Comparison of ENCODE assay signal across 8 mouse cellular contexts in genomic region chr7:35056436-35056864, GRCm38 (mm10). TPM values are rescaled to one million over a fixed set of nuclear protein-coding genes. Genes with fewer than 3 reads are reported as not detected.
DNase-seq lines count a peak whose midpoint lies in the region; ATAC-seq and TF ChIP-seq lines count a peak whose summit lies in the region.

TSS of gene Cebpg (minus strand) at chr7:35056573.

- TF ChIP-seq EP300 in MEL (IDR thresholded peaks at IDR 0.05; ENCODE audit: low read depth in 1 of 2, low read length in 2 of 2): no peak

- DNase-seq in MEL (ENCODE audit: low read depth, low spot score): peak; percentile 93
- DNase-seq in cerebellum, adult 18-20 months: peak; percentile 95 to 100
- peak; percentile 96 for DNase-seq in forebrain, postnatal 0 days
- peak; percentile 99 to 100 for DNase-seq in heart, postnatal 36 days
- DNase-seq in layer of hippocampus, adult 2 months (ENCODE audit: low spot score in 2 of 2): peak; percentile 95 to 99
- peak; percentile 98 for DNase-seq in lung, adult 2 months
- peak; percentile 98 for DNase-seq in testis, postnatal 10 days (ENCODE audit: low spot score)

- TF ChIP-seq POLR2A in MEL (IDR thresholded peaks at IDR 0.05; ENCODE audit: control insufficient read depth in 1 of 2, insufficient read depth in 1 of 2, low read depth in 1 of 2, low read length in 2 of 2, poor library complexity in 1 of 2): peak; percentile 63 to 89
- peak; percentile 69; the same call in 1 of the 2 replicates for TF ChIP-seq POLR2A in lung, adult 2 months (IDR thresholded peaks at IDR 0.05; ENCODE audit: borderline replicate concordance, extremely low read depth, low read depth, low read length)

- whole genome bisulfite sequencing in forebrain, postnatal 0 days: under 1% methylated on average over 44 of the region's 53 CpGs
- WGBS in lung, adult 2 months: under 1% methylated on average over 47 of the region's 53 CpGs
- 1% methylated on average over 52 of the region's 53 CpGs for WGBS in neural tube, embryonic 15.5 days

- peaks cover 5 to 16% of the 10 kb centered on the region in 2 experiments for H3K4me1 ChIP-seq in MEL (ENCODE audit: control insufficient read depth in 1 of 2, insufficient read depth in 2 of 2, low read length in 2 of 2)
- peaks cover 8% of the 10 kb centered on the region for H3K4me1 ChIP-seq in forebrain, postnatal 0 days (ENCODE audit: insufficient read depth)
- peaks cover 17% of the 10 kb centered on the region for H3K4me1 ChIP-seq in lung, adult 2 months (ENCODE audit: control insufficient read depth, insufficient read depth, low read length)
- peaks cover 26% of the 10 kb centered on the region for H3K4me1 ChIP-seq in neural tube, embryonic 15.5 days

- TF ChIP-seq RAD21 in MEL (IDR thresholded peaks at IDR 0.05; ENCODE audit: low read depth, low read length): no peak

- intact Hi-C loops in heart, postnatal 36 days (cut with DNase I): loop anchor here (1.0 to 10.0 kb wide), 3 partner anchors 25 to 178 kb away; partner anchors contain the start of gene Cebpa

- H3K36me3 ChIP-seq in MEL (ENCODE audit: control insufficient read depth in 1 of 2, insufficient read depth in 2 of 2, low read length in 2 of 2): peaks cover 3 to 26% of the 10 kb centered on the region in 2 experiments
- H3K36me3 ChIP-seq in forebrain, postnatal 0 days (ENCODE audit: insufficient read depth): no peaks in the 10 kb centered on the region
- H3K36me3 ChIP-seq in neural tube, embryonic 15.5 days: no peaks in the 10 kb centered on the region

- TF ChIP-seq CTCF in MEL (IDR thresholded peaks at IDR 0.05 in 2 of 3, conservative IDR thresholded peaks at IDR 0.05 in 1 of 3; ENCODE audit: control insufficient read depth in 1 of 3, insufficient read depth in 1 of 3, low read depth in 2 of 3, low read length in 3 of 3, poor library complexity in 1 of 3, severe bottlenecking in 1 of 3): no peak
- TF ChIP-seq CTCF in forebrain, postnatal 0 days (IDR thresholded peaks at IDR 0.05; ENCODE audit: low read depth): no peak
- TF ChIP-seq CTCF in layer of hippocampus, adult 2 months (conservative IDR thresholded peaks at IDR 0.05): no peak
- no peak for TF ChIP-seq CTCF in lung, adult 2 months (IDR thresholded peaks at IDR 0.05; ENCODE audit: insufficient read depth, low read length)

- peak within 1 kb of the TSS; percentile 81 to 97 for H3K4me3 ChIP-seq in MEL (ENCODE audit: control insufficient read depth in 1 of 2, insufficient read depth in 1 of 2, low read depth in 2 of 2, low read length in 2 of 2)
- H3K4me3 ChIP-seq in forebrain, postnatal 0 days (ENCODE audit: low read depth, low read length): peak within 1 kb of the TSS; percentile 95
- H3K4me3 ChIP-seq in layer of hippocampus, adult 2 months: peak within 1 kb of the TSS; percentile 72
- peak within 1 kb of the TSS; percentile 98 for H3K4me3 ChIP-seq in lung, adult 2 months (replicated peaks; ENCODE audit: extremely low read depth, low read depth, low read length)
- peak within 1 kb of the TSS; percentile 63 for H3K4me3 ChIP-seq in neural tube, embryonic 15.5 days (replicated peaks)

- H3K27me3 ChIP-seq in MEL (ENCODE audit: control insufficient read depth in 1 of 2, insufficient read depth in 2 of 2, low read length in 2 of 2): no peaks in the 10 kb centered on the region
- H3K27me3 ChIP-seq in forebrain, postnatal 0 days (ENCODE audit: insufficient read depth, low read length): no peaks in the 10 kb centered on the region
- no peaks in the 10 kb centered on the region for H3K27me3 ChIP-seq in neural tube, embryonic 15.5 days (replicated peaks)

- no peaks in the 10 kb centered on the region for H3K9me3 ChIP-seq in MEL (replicated peaks; ENCODE audit: insufficient read depth, low read length)
- no peaks in the 10 kb centered on the region for H3K9me3 ChIP-seq in forebrain, postnatal 0 days (ENCODE audit: low read length)
- H3K9me3 ChIP-seq in neural tube, embryonic 15.5 days (replicated peaks): no peaks in the 10 kb centered on the region

- peak within 1 kb of the TSS; percentile 96 for H3K9ac ChIP-seq in MEL (ENCODE audit: control insufficient read depth, low read depth, low read length, poor library complexity, severe bottlenecking)
- H3K9ac ChIP-seq in forebrain, postnatal 0 days: peak within 1 kb of the TSS; percentile 85
- peak within 1 kb of the TSS; percentile 74 for H3K9ac ChIP-seq in neural tube, embryonic 15.5 days (replicated peaks)

- ATAC-seq in forebrain, postnatal 0 days: peak; percentile 99
- ATAC-seq in neural tube, embryonic 15.5 days (ENCODE audit: low FRiP score): peak; percentile 99

- peak within 1 kb of the TSS; percentile 79 for H3K27ac ChIP-seq in MEL (ENCODE audit: control insufficient read depth, low read depth, low read length)
- peak within 1 kb of the TSS; percentile 91 for H3K27ac ChIP-seq in forebrain, postnatal 0 days (ENCODE audit: low read depth, low read length)
- peak within 1 kb of the TSS; percentile 96 for H3K27ac ChIP-seq in layer of hippocampus, adult 2 months
- H3K27ac ChIP-seq in neural tube, embryonic 15.5 days (replicated peaks): peak within 1 kb of the TSS; percentile 93

- H3K4me2 ChIP-seq in forebrain, postnatal 0 days (ENCODE audit: low read depth): peak within 1 kb of the TSS; percentile 88
- peak within 1 kb of the TSS; percentile 81 for H3K4me2 ChIP-seq in neural tube, embryonic 15.5 days

- H3K79me2 ChIP-seq in MEL (ENCODE audit: control insufficient read depth, insufficient read depth, low read length, poor library complexity): peaks cover 40% of the 10 kb centered on the region

TF ChIP-seq in MEL, 35 proteins besides CTCF, POLR2A, EP300 and RAD21:
- no peak for TF ChIP-seq JUND (IDR thresholded peaks at IDR 0.05; ENCODE audit: low read depth, low read length)
- TF ChIP-seq POLR2AphosphoS2 (IDR thresholded peaks at IDR 0.05; ENCODE audit: low read length): peak; percentile 26; the same call in 1 of the 2 replicates
- TF ChIP-seq E2F4 (IDR thresholded peaks at IDR 0.05; ENCODE audit: borderline replicate concordance, low read depth, low read length): no peak
- TF ChIP-seq ZNF384 (IDR thresholded peaks at IDR 0.05; ENCODE audit: low read depth, low read length): no peak
- TF ChIP-seq SIN3A (IDR thresholded peaks at IDR 0.05; ENCODE audit: low read length): 0 out of 2 replicates have a peak, but pooled peaks have one; percentile 74
- no peak for TF ChIP-seq MEF2A (IDR thresholded peaks at IDR 0.05; ENCODE audit: extremely low read depth, insufficient replicate concordance, low read depth, low read length, poor library complexity, severe bottlenecking)
- TF ChIP-seq TBP (IDR thresholded peaks at IDR 0.05; ENCODE audit: low read depth, low read length): peak; percentile 42; the same call in 1 of the 2 replicates
- no peak for TF ChIP-seq ZKSCAN1 (IDR thresholded peaks at IDR 0.05; ENCODE audit: low read depth, low read length)
- no peak for TF ChIP-seq ZC3H11A (IDR thresholded peaks at IDR 0.05; ENCODE audit: low read depth, low read length)
- no peak for TF ChIP-seq MAX (IDR thresholded peaks at IDR 0.05; ENCODE audit: low read length)
- 0 out of 2 replicates have a peak, but pooled peaks have one; percentile 42 for TF ChIP-seq NRF1 (IDR thresholded peaks at IDR 0.05; ENCODE audit: insufficient read depth, low read depth, low read length, poor library complexity, severe bottlenecking)
- TF ChIP-seq KAT2A (conservative IDR thresholded peaks at IDR 0.05; ENCODE audit: low read depth, low read length): no peak
- no peak for TF ChIP-seq MAFK (IDR thresholded peaks at IDR 0.05; ENCODE audit: borderline replicate concordance, low read depth, low read length)
- no peak for TF ChIP-seq MYC (IDR thresholded peaks at IDR 0.05; ENCODE audit: low read depth, low read length)
- TF ChIP-seq GABPA (IDR thresholded peaks at IDR 0.05; ENCODE audit: low read depth, low read length): no peak
- no peak for TF ChIP-seq ETS1 (IDR thresholded peaks at IDR 0.05; ENCODE audit: low read depth, low read length)
- no peak for TF ChIP-seq UBTF (IDR thresholded peaks at IDR 0.05; ENCODE audit: borderline replicate concordance, insufficient read depth, low read depth, low read length)
- TF ChIP-seq CHD2 (IDR thresholded peaks at IDR 0.05; ENCODE audit: low read length): no peak
- TF ChIP-seq NELFE (IDR thresholded peaks at IDR 0.05; ENCODE audit: low read depth, low read length): peak; percentile 66
- TF ChIP-seq POLR2AphosphoS5 (IDR thresholded peaks at IDR 0.05; ENCODE audit: borderline replicate concordance, low read depth, low read length): no peak
- no peak; the same call in 1 of the 2 replicates for TF ChIP-seq ELF1 (IDR thresholded peaks at IDR 0.05; ENCODE audit: low read depth, low read length)
- no peak for TF ChIP-seq GATA1 (IDR thresholded peaks at IDR 0.05; ENCODE audit: low read depth, low read length)
- TF ChIP-seq TCF12 (IDR thresholded peaks at IDR 0.05; ENCODE audit: low read depth, low read length): no peak
- no peak for TF ChIP-seq TAL1 (IDR thresholded peaks at IDR 0.05; ENCODE audit: low read length)
- TF ChIP-seq HCFC1 (IDR thresholded peaks at IDR 0.05; ENCODE audit: low read depth, low read length): peak; percentile 67
- TF ChIP-seq RCOR1 (IDR thresholded peaks at IDR 0.05; ENCODE audit: low read depth, low read length): no peak

RNA-seq across cellular contexts. Expression of gene Cebpg, which starts in this region (rescaled TPM):
- 17.3 and 19.7 TPM in 2 replicates for total RNA-seq in MEL (2012; rRNA removed)
- polyA plus RNA-seq in MEL (2012; ENCODE audit: insufficient read depth in 1 of 2, insufficient read length in 2 of 2, low read depth in 1 of 2, low replicate concordance in 2 of 2, missing spikeins in 1 of 2): 10 to 100 TPM in 1 of 2 experiments, not detected in 1; 20.7 TPM
- total RNA-seq in forebrain, postnatal 0 days (2014; rRNA removed): 16.5 and 23.2 TPM in 2 replicates
- 8.5 and 14.5 TPM in 2 replicates for polyA plus RNA-seq in forebrain, postnatal 0 days (2015; fragmentation: Nextera tagmentation; extraction: Ambion mirVana)
- 10 to 100 TPM; 21.5 to 24.6 TPM for total RNA-seq in heart, postnatal 36 days (2021)
- total RNA-seq in layer of hippocampus, adult 2 months (2021): 10 to 100 TPM; 28.0 to 32.8 TPM
- 10.3 and 13.5 TPM in 2 replicates for polyA plus RNA-seq in lung, adult 2 months (2012; rRNA removed)
- 27.5 and 29.5 TPM in 2 replicates for polyA plus RNA-seq in neural tube, embryonic 15.5 days (2015; fragmentation: Nextera tagmentation; extraction: Ambion mirVana)

Comparison
In these comparisons a context has a peak if more than half of its experiments do, and no peak if none do; other contexts are left out.
1. Peak in every context shown above with its lines: DNase-seq, ATAC-seq, H3K4me3 ChIP-seq and H3K27ac ChIP-seq.